Mouse (Mus musculus) heart, embryonic 14.5 days (tissue): Measurements from ENCODE around the gene Slc26a3. TPM values are rescaled to one million over a fixed set of nuclear protein-coding genes. Genes with fewer than 3 reads are reported as not detected.

Experiments
- ATAC-seq: fragments of 200-750 bp; cut with Nextera tagmentation; 2 replicates; pipeline ENCODE4 v1.8.0; 2017; ENCODE audit warnings: low read depth, moderate TSS enrichment; ENCODE audit not compliant: insufficient number of reproducible peaks, insufficient read depth, low FRiP score
- H3K27ac ChIP-seq, 2 experiments: fragments of 200-500 bp in 1 of 2; fragments of 300-500 bp in 1 of 2; sonication (generic) in 1 of 2; replicated peaks in 1 of 2; 2 replicates each; pipeline ENCODE4 v1.5.1; 2012 to 2014; ENCODE audit warnings: low read depth in 2 of 2, low read length in 2 of 2, control low read depth in 1 of 2, mild to moderate bottlenecking in 1 of 2, mixed read lengths in 1 of 2; ENCODE audit not compliant: control insufficient read depth in 1 of 2, insufficient read depth in 1 of 2
- H3K27me3 ChIP-seq: fragments of 300-500 bp; sonication (generic); 2 replicates; pipeline ENCODE4 v1.6.1; 2014; ENCODE audit warnings: mild to moderate bottlenecking, low read length, control low read depth; ENCODE audit not compliant: control insufficient read depth, insufficient read depth
- H3K36me3 ChIP-seq: fragments of 300-500 bp; sonication (generic); 2 replicates; pipeline ENCODE4 v1.6.1; 2014; ENCODE audit warnings: mild to moderate bottlenecking, control low read depth, low read length, mixed read lengths; ENCODE audit not compliant: control insufficient read depth, insufficient read depth
- H3K4me1 ChIP-seq, 2 experiments: fragments of 200-500 bp in 1 of 2; fragments of 300-500 bp in 1 of 2; sonication (generic) in 1 of 2; 2 replicates each; pipeline ENCODE4 v1.6.1; 2012 to 2014; ENCODE audit warnings: low read length in 2 of 2, control low read depth in 1 of 2, mixed read lengths in 1 of 2; ENCODE audit not compliant: control insufficient read depth in 2 of 2, insufficient read depth in 2 of 2
- H3K4me2 ChIP-seq: fragments of 300-500 bp; sonication (generic); 2 replicates; pipeline ENCODE4 v1.6.1; 2014; ENCODE audit warnings: mild to moderate bottlenecking, low read length
- H3K4me3 ChIP-seq, 2 experiments: fragments of 200-500 bp in 1 of 2; fragments of 300-500 bp in 1 of 2; sonication (generic) in 1 of 2; 2 replicates each; pipeline ENCODE4 v1.5.1; 2012 to 2014; ENCODE audit warnings: low read length in 2 of 2, mild to moderate bottlenecking in 2 of 2, control low read depth in 1 of 2, low read depth in 1 of 2, moderate library complexity in 1 of 2; ENCODE audit not compliant: control insufficient read depth in 1 of 2, insufficient read depth in 1 of 2
- H3K9ac ChIP-seq: fragments of 300-500 bp; sonication (generic); 2 replicates; pipeline ENCODE4 v1.6.1; 2014; ENCODE audit warnings: mild to moderate bottlenecking, low read length
- H3K9me3 ChIP-seq: fragments of 300-500 bp; sonication (generic); 2 replicates; pipeline ENCODE4 v1.6.1; 2016; ENCODE audit warnings: low read length, control low read depth; ENCODE audit not compliant: control insufficient read depth
- WGBS: fragments of 180-500 bp; shearing (Covaris S2); extraction: QIAGEN DNeasy Blood & Tissue Kit; methylation state at CpG from one replicate; pipeline ENCODE4 v1.1.7; 2014; 5-methylcytosine and 5-hydroxymethylcytosine counted together
- polyA plus RNA-seq: library from polyadenylated mRNA; unstranded; fragments of >200 nt; fragmentation: Nextera tagmentation; extraction: Ambion mirVana; gene quantifications from 2 replicates; pipeline ENCODE4 v1.2.1, GENCODE M21; 2014

The Slc26a3 gene
- polyA plus RNA-seq, 1 experiment from 2014 or later: 0.35 TPM

GRCm38 (mm10) chr12:31421901-31422574 is 31.4 kb downstream of the Slc26a3 start:
- Histone ChIP-seq H3K9ac (no peak overlapping the region), H3K4me3 (no peak overlapping the region), H3K27ac (no peak overlapping the region), H3K27me3 (no peaks in the 10 kb centered on the region), H3K4me1 (peaks cover 2 to 11% of the 10 kb centered on the region in 2 experiments; a peak in 3 of 4 replicates), H3K36me3 (no peaks in the 10 kb centered on the region), H3K4me2 (no peak overlapping the region), H3K9me3 (no peaks in the 10 kb centered on the region)
- WGBS: 75% methylated on average over 3 of the region's 3 CpGs
- ATAC-seq: no peak

DNA sequence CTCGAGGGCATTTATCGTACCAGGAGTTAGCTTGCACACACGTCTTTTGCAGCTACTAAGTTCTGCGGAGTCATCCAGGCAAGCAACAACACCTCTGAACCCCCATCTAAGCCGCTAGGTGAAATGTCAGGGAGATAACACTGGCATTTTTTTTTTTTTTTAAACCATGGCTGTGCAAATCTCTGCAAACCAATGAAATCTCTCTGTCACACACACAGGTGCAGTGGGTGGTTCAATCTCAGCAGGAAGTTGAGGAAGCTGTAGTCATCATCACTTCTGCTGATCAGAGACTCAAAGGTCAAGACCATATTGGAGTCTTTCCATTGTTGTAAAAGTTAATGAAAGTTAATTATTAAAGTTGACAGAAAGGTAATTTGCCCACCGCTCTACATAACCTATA is 47.1 kb downstream of the Slc26a3 start:
- 45% methylated on average over 6 of the region's 6 CpGs for WGBS
- Histone ChIP-seq H3K27ac (no peak overlapping the region), H3K36me3 (no peaks in the 10 kb centered on the region), H3K4me2 (no peak overlapping the region), H3K4me1 (no peaks in the 10 kb centered on the region), H3K4me3 (no peak overlapping the region), H3K9me3 (no peaks in the 10 kb centered on the region), H3K9ac (no peak overlapping the region), H3K27me3 (no peaks in the 10 kb centered on the region)
- no peak for ATAC-seq

- no peak overlapping the region for H3K4me3 ChIP-seq
- no peak for ATAC-seq
- H3K4me2 ChIP-seq: no peak overlapping the region
- H3K9me3 ChIP-seq: no peaks in the 10 kb centered on the region
- H3K36me3 ChIP-seq: no peaks in the 10 kb centered on the region
- WGBS: 86% methylated on average over 2 of the region's 2 CpGs
- H3K27me3 ChIP-seq: no peaks in the 10 kb centered on the region
- H3K27ac ChIP-seq: no peak overlapping the region
- no peak overlapping the region for H3K9ac ChIP-seq
- peaks cover 2 to 10% of the 10 kb centered on the region in 2 experiments; a peak in 3 of 4 replicates for H3K4me1 ChIP-seq
These were observed 48.9 kb downstream of the Slc26a3 start for GRCm38 (mm10) chr12:31439612-31440011.

DNA sequence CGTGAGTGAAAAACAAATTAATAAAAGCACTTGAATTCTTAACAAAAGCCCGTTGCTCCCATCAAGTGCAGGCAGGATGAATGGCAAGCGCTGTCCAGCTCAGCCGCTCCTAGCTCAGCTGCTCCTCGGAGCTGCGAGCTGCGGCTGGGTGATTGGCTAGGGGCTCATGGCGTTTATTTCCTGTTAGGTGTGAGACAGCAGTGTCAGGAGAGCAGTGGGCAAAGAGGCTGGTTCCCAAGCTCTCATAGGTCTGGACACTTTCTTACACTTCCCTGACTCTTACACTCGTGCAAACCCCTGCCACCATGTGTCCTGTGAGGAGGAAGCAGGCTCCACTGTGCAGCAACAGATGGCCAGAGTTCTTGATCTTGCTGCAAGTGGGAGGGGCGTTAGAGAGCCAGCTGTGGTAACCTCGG is 53.5 kb downstream of the Slc26a3 start:
- H3K4me1 ChIP-seq: peaks cover 2 to 12% of the 10 kb centered on the region in 2 experiments; a peak in 3 of 4 replicates
- 2% methylated on average over 11 of the region's 11 CpGs for WGBS
- no peaks in the 10 kb centered on the region for H3K9me3 ChIP-seq
- no peak overlapping the region for H3K27ac ChIP-seq
- H3K4me2 ChIP-seq: peak overlapping the region; percentile 62
- no peaks in the 10 kb centered on the region for H3K36me3 ChIP-seq
- H3K9ac ChIP-seq: no peak overlapping the region
- H3K27me3 ChIP-seq: no peaks in the 10 kb centered on the region
- ATAC-seq: peak; percentile 26; the same call in 1 of the 2 replicates
- peak overlapping the region; percentile 16 to 26; a peak in 3 of 4 replicates for H3K4me3 ChIP-seq

DNA sequence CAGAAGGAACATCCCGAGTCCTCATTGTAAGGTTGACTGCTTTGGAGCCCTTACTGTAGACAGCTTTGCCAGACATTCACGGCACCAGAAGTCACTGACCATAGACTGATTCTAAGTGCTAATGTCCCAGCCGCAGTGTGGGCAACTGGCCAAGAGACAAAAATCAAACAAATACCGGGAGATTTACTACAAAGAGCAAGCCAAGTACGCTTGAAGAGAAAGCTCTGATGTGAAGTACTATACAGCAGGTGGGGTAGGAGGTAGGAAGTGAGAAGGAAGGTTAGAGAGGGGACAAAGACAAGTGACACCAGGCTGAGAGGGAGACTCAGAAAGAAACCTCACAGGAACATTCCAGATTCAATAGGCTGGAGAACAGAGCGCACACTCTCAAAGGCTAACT is 54.2 kb downstream of the Slc26a3 start:
- Histone ChIP-seq H3K4me1 (peaks cover 2 to 12% of the 10 kb centered on the region in 2 experiments; a peak in 3 of 4 replicates), H3K4me3 (no peak overlapping the region), H3K9me3 (no peaks in the 10 kb centered on the region), H3K27me3 (no peaks in the 10 kb centered on the region), H3K36me3 (no peaks in the 10 kb centered on the region), H3K9ac (no peak overlapping the region), H3K27ac (no peak overlapping the region), H3K4me2 (no peak overlapping the region)
- ATAC-seq: no peak
- WGBS: 45% methylated on average over 6 of the region's 6 CpGs

- H3K27me3 ChIP-seq: no peaks in the 10 kb centered on the region
- no peaks in the 10 kb centered on the region for H3K9me3 ChIP-seq
- H3K4me3 ChIP-seq: no peak overlapping the region
- H3K27ac ChIP-seq: no peak overlapping the region
- no peak for ATAC-seq
- H3K4me1 ChIP-seq: peaks cover 0 to 3% of the 10 kb centered on the region in 2 experiments; a peak in 1 of 4 replicates
- 80% methylated on average over 3 of the region's 3 CpGs for WGBS
- no peak overlapping the region for H3K4me2 ChIP-seq
- H3K9ac ChIP-seq: no peak overlapping the region
- H3K36me3 ChIP-seq: no peaks in the 10 kb centered on the region
These were observed 58.7 kb downstream of the Slc26a3 start for GRCm38 (mm10) chr12:31449341-31449740.

- 77% methylated on average over 9 of the region's 9 CpGs for WGBS
These were observed 65.6 kb downstream of the Slc26a3 start for GRCm38 (mm10) chr12:31456271-31456670.

GRCm38 (mm10) chr12:31458474-31458873 is 67.8 kb downstream of the Slc26a3 start:
- Histone ChIP-seq H3K36me3 (no peaks in the 10 kb centered on the region), H3K4me2 (no peak overlapping the region), H3K4me1 (no peaks in the 10 kb centered on the region), H3K27me3 (no peaks in the 10 kb centered on the region), H3K9me3 (no peaks in the 10 kb centered on the region), H3K27ac (no peak overlapping the region), H3K4me3 (no peak overlapping the region), H3K9ac (no peak overlapping the region)
- ATAC-seq: no peak
- WGBS: 66% methylated on average over 4 of the region's 4 CpGs

More at GRCm38 (mm10) chr12:31456271-31456670, 65.6 kb downstream of the Slc26a3 start:
- no peak overlapping the region for H3K27ac ChIP-seq
- no peak overlapping the region for H3K4me2 ChIP-seq
- no peaks in the 10 kb centered on the region for H3K9me3 ChIP-seq
- no peaks in the 10 kb centered on the region for H3K27me3 ChIP-seq
- H3K4me1 ChIP-seq: no peaks in the 10 kb centered on the region
- H3K36me3 ChIP-seq: no peaks in the 10 kb centered on the region
- ATAC-seq: no peak
- H3K9ac ChIP-seq: no peak overlapping the region
- no peak overlapping the region for H3K4me3 ChIP-seq
